Mouse (Mus musculus) neutrophil, adult 5-6 weeks (primary cell): ENCODE results near the gene Msh5. TPM values are rescaled to one million over a fixed set of nuclear protein-coding genes. Genes with fewer than 3 reads are reported as not detected.
"Not testable (repeated sequence)": the region's sequence is repeated elsewhere in the genome, so short reads cannot be mapped to it uniquely, and the experiment has no call there.

Experiments
- ATAC-seq: fragments of 151-379, 151-347 bp; 2 replicates; pipeline ENCODE4 v1.8.0; 2017; ENCODE audit warnings: mild to moderate bottlenecking, moderate TSS enrichment; ENCODE audit not compliant: insufficient number of reproducible peaks, poor library complexity, low FRiP score, severe bottlenecking; ENCODE audit errors: extremely low read depth
- total RNA-seq: library from RNA; stranded (forward); fragments of 200-1000 nt; gene quantifications from 2 replicates; pipeline ENCODE4 v1.2.3, GENCODE M21; 2017

The Msh5 gene
- total RNA-seq, 1 experiment from 2014 or later, result 7.0 TPM

- no peak for ATAC-seq
Measured at GRCm38 (mm10) chr17:35015296-35015695, 31.2 kb downstream of the Msh5 start.

GRCm38 (mm10) chr17:35013221-35013620 is 33.3 kb downstream of the Msh5 start:
- ATAC-seq, result no peak

GRCm38 (mm10) chr17:35012430-35012829 is 34.1 kb downstream of the Msh5 start:
- ATAC-seq, result no peak

GRCm38 (mm10) chr17:35011440-35011839 is 35.1 kb downstream of the Msh5 start:
- no peak for ATAC-seq

GRCm38 (mm10) chr17:35009586-35009985 is 37.0 kb downstream of the Msh5 start:
- ATAC-seq, result no peak

GRCm38 (mm10) chr17:35007387-35007991 is 39.1 kb downstream of the Msh5 start:
- ATAC-seq, result no peak

GRCm38 (mm10) chr17:35005902-35006301 is 40.6 kb downstream of the Msh5 start:
- not testable (repeated sequence) for ATAC-seq

GRCm38 (mm10) chr17:35005158-35005557 is 41.4 kb downstream of the Msh5 start:
- no peak for ATAC-seq

GRCm38 (mm10) chr17:35004075-35004717 is 42.3 kb downstream of the Msh5 start:
- no peak for ATAC-seq

GRCm38 (mm10) chr17:35003022-35003838 is 43.3 kb downstream of the Msh5 start:
- ATAC-seq, result no peak

GRCm38 (mm10) chr17:35002153-35002865 is 44.2 kb downstream of the Msh5 start:
- no peak for ATAC-seq

GRCm38 (mm10) chr17:35001452-35002152 is 44.9 kb downstream of the Msh5 start:
- no peak for ATAC-seq

- peak; percentile 54 for ATAC-seq
Measured at GRCm38 (mm10) chr17:35000717-35001451, 45.7 kb downstream of the Msh5 start, which contains the start of gene Vars. Gene Vars (plus strand): TSS chr17:35000987.

- ATAC-seq, result peak; percentile 13; the same call in 1 of the 2 replicates
Measured at GRCm38 (mm10) chr17:34999871-35000716, 46.5 kb downstream of the Msh5 start.

GRCm38 (mm10) chr17:34998526-34999430 is 47.8 kb downstream of the Msh5 start:
- no peak for ATAC-seq

GRCm38 (mm10) chr17:34997142-34997483 is 49.4 kb downstream of the Msh5 start:
- no peak for ATAC-seq
